Mouse (Mus musculus): ENCODE results near the gene Fam216a. TPM values are rescaled to one million over a fixed set of nuclear protein-coding genes. Genes with fewer than 3 reads are reported as not detected.
"Not testable (repeated sequence)": the region's sequence is repeated elsewhere in the genome, so short reads cannot be mapped to it uniquely, and the experiment has no call there.

The Fam216a gene
- total and polyA plus RNA-seq, 2 experiments from 2014 or later, result 21.8 to 31.8 TPM

GRCm38 (mm10) chr5:122319474-122320204 lies 52.5 kb downstream of the Fam216a start:
- H3K9ac ChIP-seq (replicated peaks; ENCODE audit: low read depth, low read length), result peak overlapping the region; percentile 45; the same call in 1 of the 2 replicates
- H3K27ac ChIP-seq (ENCODE audit: low read depth), result peak overlapping the region; percentile 99
- no peak overlapping the region for H3K4me3 ChIP-seq (ENCODE audit: low read depth, low read length)
- no peak for TF ChIP-seq CTCF (IDR thresholded peaks at IDR 0.05; ENCODE audit: low read depth)
- peak; percentile 29 for TF ChIP-seq EP300 (IDR thresholded peaks at IDR 0.05; ENCODE audit: low read depth)
- peak overlapping the region; percentile 14; the same call in 1 of the 2 replicates for H3K4me2 ChIP-seq (ENCODE audit: low read depth, low read length)
- ATAC-seq (ENCODE audit: insufficient read depth, low read depth) (peak; percentile 71), DNase-seq (ENCODE audit: low spot score) (peak; percentile 87)
- peaks cover 45% of the 10 kb centered on the region for H3K36me3 ChIP-seq (replicated peaks; ENCODE audit: control insufficient read depth, insufficient read depth, low read length)
- 36% methylated on average over 14 of the region's 14 CpGs for WGBS
- no peaks in the 10 kb centered on the region for H3K9me3 ChIP-seq (replicated peaks; ENCODE audit: control insufficient read depth, low read length)
- H3K4me1 ChIP-seq (ENCODE audit: control insufficient read depth, insufficient read depth), result peaks cover 40% of the 10 kb centered on the region
- H3K27me3 ChIP-seq (ENCODE audit: control insufficient read depth, insufficient read depth, low read length), result no peaks in the 10 kb centered on the region

GRCm38 (mm10) chr5:122318976-122319375 lies 53.2 kb downstream of the Fam216a start:
- 54% methylated on average over 3 of the region's 3 CpGs for WGBS
- H3K4me2 ChIP-seq (ENCODE audit: low read depth, low read length); H3K4me3 ChIP-seq (ENCODE audit: low read depth, low read length); DNase-seq (ENCODE audit: low spot score); ATAC-seq (ENCODE audit: insufficient read depth, low read depth); H3K27me3 ChIP-seq (ENCODE audit: control insufficient read depth, insufficient read depth, low read length); H3K9me3 ChIP-seq (replicated peaks; ENCODE audit: control insufficient read depth, low read length): not testable (repeated sequence)
- H3K9ac ChIP-seq (replicated peaks; ENCODE audit: low read depth, low read length), result 0 out of 2 replicates have a peak overlapping the region, but pooled peaks have one; percentile 45
- H3K4me1 ChIP-seq (ENCODE audit: control insufficient read depth, insufficient read depth), result peaks cover 40% of the 10 kb centered on the region
- H3K36me3 ChIP-seq (replicated peaks; ENCODE audit: control insufficient read depth, insufficient read depth, low read length), result peaks cover 39% of the 10 kb centered on the region
- H3K27ac ChIP-seq (ENCODE audit: low read depth), result peak overlapping the region; percentile 99

- no peak overlapping the region for H3K4me2 ChIP-seq (ENCODE audit: low read depth, low read length)
- no peak for DNase-seq (ENCODE audit: low spot score)
- H3K9ac ChIP-seq (replicated peaks; ENCODE audit: low read depth, low read length), result no peak overlapping the region
- 63% methylated on average over 3 of the region's 3 CpGs for WGBS
- TF ChIP-seq EP300 (IDR thresholded peaks at IDR 0.05; ENCODE audit: low read depth), result no peak
- TF ChIP-seq CTCF (IDR thresholded peaks at IDR 0.05; ENCODE audit: low read depth), result peak; percentile 51
- ATAC-seq (ENCODE audit: insufficient read depth, low read depth), result no peak
- peaks cover 40% of the 10 kb centered on the region for H3K4me1 ChIP-seq (ENCODE audit: control insufficient read depth, insufficient read depth)
- H3K9me3 ChIP-seq (replicated peaks; ENCODE audit: control insufficient read depth, low read length), result no peaks in the 10 kb centered on the region
- H3K27ac ChIP-seq (ENCODE audit: low read depth), result peak overlapping the region; percentile 99
- H3K4me3 ChIP-seq (ENCODE audit: low read depth, low read length), result no peak overlapping the region
- H3K36me3 ChIP-seq (replicated peaks; ENCODE audit: control insufficient read depth, insufficient read depth, low read length), result peaks cover 42% of the 10 kb centered on the region
- H3K27me3 ChIP-seq (ENCODE audit: control insufficient read depth, insufficient read depth, low read length), result no peaks in the 10 kb centered on the region
Observed at GRCm38 (mm10) chr5:122318100-122318499, 54.1 kb downstream of the Fam216a start.

- no peak for ATAC-seq (ENCODE audit: insufficient read depth, low read depth)
- peaks cover 41% of the 10 kb centered on the region for H3K36me3 ChIP-seq (replicated peaks; ENCODE audit: control insufficient read depth, insufficient read depth, low read length)
- no peaks in the 10 kb centered on the region for H3K9me3 ChIP-seq (replicated peaks; ENCODE audit: control insufficient read depth, low read length)
- H3K9ac ChIP-seq (replicated peaks; ENCODE audit: low read depth, low read length), result 0 out of 2 replicates have a peak overlapping the region, but pooled peaks have one; percentile 7
- peaks cover 40% of the 10 kb centered on the region for H3K4me1 ChIP-seq (ENCODE audit: control insufficient read depth, insufficient read depth)
- H3K27ac ChIP-seq (ENCODE audit: low read depth), result peak overlapping the region; percentile 99
- H3K4me3 ChIP-seq (ENCODE audit: low read depth, low read length), result no peak overlapping the region
- no peaks in the 10 kb centered on the region for H3K27me3 ChIP-seq (ENCODE audit: control insufficient read depth, insufficient read depth, low read length)
- DNase-seq (ENCODE audit: low spot score), result no peak
- 44% methylated on average over 11 of the region's 11 CpGs for WGBS
- no peak for TF ChIP-seq CTCF (IDR thresholded peaks at IDR 0.05; ENCODE audit: low read depth)
- no peak for TF ChIP-seq EP300 (IDR thresholded peaks at IDR 0.05; ENCODE audit: low read depth)
- peak overlapping the region; percentile 3; the same call in 1 of the 2 replicates for H3K4me2 ChIP-seq (ENCODE audit: low read depth, low read length)
Observed at GRCm38 (mm10) chr5:122317329-122318045, 54.7 kb downstream of the Fam216a start.

GRCm38 (mm10) chr5:122314966-122315667 lies 57.0 kb downstream of the Fam216a start:
- no peak overlapping the region; the same call in 1 of the 2 replicates for H3K4me2 ChIP-seq (ENCODE audit: low read depth, low read length)
- H3K36me3 ChIP-seq (replicated peaks; ENCODE audit: control insufficient read depth, insufficient read depth, low read length), result peaks cover 31% of the 10 kb centered on the region; the same call in 1 of the 2 replicates
- peaks cover 34% of the 10 kb centered on the region for H3K4me1 ChIP-seq (ENCODE audit: control insufficient read depth, insufficient read depth)

More at GRCm38 (mm10) chr5:122314966-122315667, 57.0 kb downstream of the Fam216a start:
- TF ChIP-seq EP300 (IDR thresholded peaks at IDR 0.05; ENCODE audit: low read depth), result peak; percentile 72; the same call in 1 of the 2 replicates
- peak; percentile 40 for TF ChIP-seq CTCF (IDR thresholded peaks at IDR 0.05; ENCODE audit: low read depth)
- H3K9ac ChIP-seq (replicated peaks; ENCODE audit: low read depth, low read length), result 0 out of 2 replicates have a peak overlapping the region, but pooled peaks have one; percentile 19
- no peaks in the 10 kb centered on the region for H3K9me3 ChIP-seq (replicated peaks; ENCODE audit: control insufficient read depth, low read length)
- ATAC-seq (ENCODE audit: insufficient read depth, low read depth) (peak; percentile 89), DNase-seq (ENCODE audit: low spot score) (peak; percentile 85)
- WGBS, result 30% methylated on average over 20 of the region's 20 CpGs
- no peak overlapping the region for H3K4me3 ChIP-seq (ENCODE audit: low read depth, low read length)
- peak overlapping the region; percentile 90 for H3K27ac ChIP-seq (ENCODE audit: low read depth)
- no peaks in the 10 kb centered on the region for H3K27me3 ChIP-seq (ENCODE audit: control insufficient read depth, insufficient read depth, low read length)

Other genes with a start within 250 kb of the Fam216a start
- gene Ccdc63, start 231.5 kb downstream of the Fam216a start, total RNA-seq (2014; rRNA removed; ENCODE audit: low replicate concordance), result not detected in 2 replicates
- gene Ccdc63, start 231.5 kb downstream of the Fam216a start, polyA plus RNA-seq (2015; fragmentation: Nextera tagmentation; extraction: Ambion mirVana), result 0.26 and 0.27 TPM in 2 replicates
- gene Ppp1cc, start 214.1 kb downstream of the Fam216a start, total RNA-seq (2014; rRNA removed; ENCODE audit: low replicate concordance), result 199 and 295 TPM in 2 replicates
- 146 and 157 TPM in 2 replicates for gene Ppp1cc, start 214.1 kb downstream of the Fam216a start, polyA plus RNA-seq (2015; fragmentation: Nextera tagmentation; extraction: Ambion mirVana)
- 0.23 and 2.6 TPM in 2 replicates for gene Hvcn1, start 165.6 kb downstream of the Fam216a start, total RNA-seq (2014; rRNA removed; ENCODE audit: low replicate concordance)
- 1.2 and 2.1 TPM in 2 replicates for gene Hvcn1, start 165.6 kb downstream of the Fam216a start, polyA plus RNA-seq (2015; fragmentation: Nextera tagmentation; extraction: Ambion mirVana)
- gene Tctn1, start 107.9 kb downstream of the Fam216a start, total RNA-seq (2014; rRNA removed; ENCODE audit: low replicate concordance), result 5.7 and 21.6 TPM in 2 replicates
- gene Tctn1, start 107.9 kb downstream of the Fam216a start, polyA plus RNA-seq (2015; fragmentation: Nextera tagmentation; extraction: Ambion mirVana), result 2.3 TPM in 2 replicates
- gene Pptc7, start 88.0 kb downstream of the Fam216a start, total RNA-seq (2014; rRNA removed; ENCODE audit: low replicate concordance), result 33.9 and 40.3 TPM in 2 replicates
- 16.8 and 20.5 TPM in 2 replicates for gene Pptc7, start 88.0 kb downstream of the Fam216a start, polyA plus RNA-seq (2015; fragmentation: Nextera tagmentation; extraction: Ambion mirVana)
- gene Rad9b, start 18.1 kb downstream of the Fam216a start, total RNA-seq (2014; rRNA removed; ENCODE audit: low replicate concordance), result 2.0 and 13.9 TPM in 2 replicates
- 7.5 and 8.2 TPM in 2 replicates for gene Rad9b, start 18.1 kb downstream of the Fam216a start, polyA plus RNA-seq (2015; fragmentation: Nextera tagmentation; extraction: Ambion mirVana)
- 84.0 and 92.5 TPM in 2 replicates for gene Vps29, start 18.0 kb downstream of the Fam216a start, total RNA-seq (2014; rRNA removed; ENCODE audit: low replicate concordance)
- gene Vps29, start 18.0 kb downstream of the Fam216a start, polyA plus RNA-seq (2015; fragmentation: Nextera tagmentation; extraction: Ambion mirVana), result 184 and 206 TPM in 2 replicates
- gene Gpn3, start 488 bp downstream of the Fam216a start, total RNA-seq (2014; rRNA removed; ENCODE audit: low replicate concordance), result 28.5 and 50.9 TPM in 2 replicates
- 42.9 and 48.7 TPM in 2 replicates for gene Gpn3, start 488 bp downstream of the Fam216a start, polyA plus RNA-seq (2015; fragmentation: Nextera tagmentation; extraction: Ambion mirVana)
- gene Arpc3, start 19.5 kb upstream of the Fam216a start, total RNA-seq (2014; rRNA removed; ENCODE audit: low replicate concordance), result 157 and 179 TPM in 2 replicates
- gene Arpc3, start 19.5 kb upstream of the Fam216a start, polyA plus RNA-seq (2015; fragmentation: Nextera tagmentation; extraction: Ambion mirVana), result 97.2 and 106 TPM in 2 replicates
- 30.1 and 38.9 TPM in 2 replicates for gene Anapc7, start 49.3 kb upstream of the Fam216a start, total RNA-seq (2014; rRNA removed; ENCODE audit: low replicate concordance)
- gene Anapc7, start 49.3 kb upstream of the Fam216a start, polyA plus RNA-seq (2015; fragmentation: Nextera tagmentation; extraction: Ambion mirVana), result 33.1 and 36.9 TPM in 2 replicates
- 2,277 and 2,295 TPM in 2 replicates for gene Atp2a2, start 129.9 kb upstream of the Fam216a start, total RNA-seq (2014; rRNA removed; ENCODE audit: low replicate concordance)
- gene Atp2a2, start 129.9 kb upstream of the Fam216a start, polyA plus RNA-seq (2015; fragmentation: Nextera tagmentation; extraction: Ambion mirVana), result 706 and 785 TPM in 2 replicates
- 36.3 and 43.8 TPM in 2 replicates for gene Ift81, start 242.2 kb upstream of the Fam216a start, total RNA-seq (2014; rRNA removed; ENCODE audit: low replicate concordance)
- 50.3 and 51.6 TPM in 2 replicates for gene Ift81, start 242.2 kb upstream of the Fam216a start, polyA plus RNA-seq (2015; fragmentation: Nextera tagmentation; extraction: Ambion mirVana)